Mouse (Mus musculus) liver, embryonic 12.5 days (tissue): Measurements from ENCODE around the gene 1700016K19Rik. TPM values are rescaled to one million over a fixed set of nuclear protein-coding genes. Genes with fewer than 3 reads are reported as not detected.
A peak's percentile ranks its signal among the peaks of the same experiment; 100 is the strongest.

Experiments used
- ATAC-seq: fragments of 200-750 bp; cut with Nextera tagmentation; 2 replicates; pipeline ENCODE4 v1.8.0; 2017; ENCODE audit warnings: moderate number of reproducible peaks, mild to moderate bottlenecking, moderate library complexity
- H3K27ac ChIP-seq: fragments of 300-500 bp; sonication (generic); 2 replicates; pipeline ENCODE4 v1.5.1; 2016; ENCODE audit warnings: mild to moderate bottlenecking
- H3K27me3 ChIP-seq: fragments of 300-500 bp; sonication (generic); replicated peaks from 2 replicates; pipeline ENCODE4 v1.6.1; 2016; ENCODE audit warnings: mild to moderate bottlenecking, moderate library complexity
- H3K36me3 ChIP-seq: fragments of 300-500 bp; sonication (generic); 2 replicates; pipeline ENCODE4 v1.6.1; 2016; ENCODE audit warnings: mild to moderate bottlenecking, moderate library complexity
- H3K4me1 ChIP-seq: fragments of 300-500 bp; sonication (generic); 2 replicates; pipeline ENCODE4 v1.6.1; 2016
- H3K4me2 ChIP-seq: fragments of 300-500 bp; sonication (generic); 2 replicates; pipeline ENCODE4 v1.6.1; 2016; ENCODE audit warnings: mild to moderate bottlenecking, moderate library complexity
- H3K4me3 ChIP-seq: fragments of 300-500 bp; sonication (generic); 2 replicates; pipeline ENCODE4 v1.5.1; 2016; ENCODE audit warnings: mild to moderate bottlenecking, moderate library complexity
- H3K9ac ChIP-seq: fragments of 300-500 bp; sonication (generic); 2 replicates; pipeline ENCODE4 v1.6.1; 2016; ENCODE audit warnings: mild to moderate bottlenecking, moderate library complexity
- H3K9me3 ChIP-seq: fragments of 300-500 bp; sonication (generic); replicated peaks from 2 replicates; pipeline ENCODE4 v1.6.1; 2016; ENCODE audit warnings: mild to moderate bottlenecking, moderate library complexity
- WGBS: fragments of 180-500 bp; shearing (Covaris S2); methylation state at CpG from one replicate; pipeline ENCODE4 v1.1.7; 2016; ENCODE audit not compliant: insufficient replicate concordance; 5-methylcytosine and 5-hydroxymethylcytosine counted together
- polyA plus RNA-seq: library from polyadenylated mRNA; unstranded; fragments of >200 nt; fragmentation: Nextera tagmentation; extraction: Ambion mirVana; gene quantifications from 2 replicates; pipeline ENCODE4 v1.2.1, GENCODE M21; 2016

Gene 1700016K19Rik
- polyA plus RNA-seq, result not detected in 2 replicates

- Histone ChIP-seq H3K4me3 (peak within 1 kb of the TSS; percentile 60), H3K27me3 (peaks cover 36% of the 10 kb centered on the region), H3K27ac (no peak within 1 kb of the TSS), H3K4me1 (peaks cover 4% of the 10 kb centered on the region; the same call in 1 of the 2 replicates), H3K9me3 (no peaks in the 10 kb centered on the region), H3K4me2 (peak within 1 kb of the TSS; percentile 72), H3K36me3 (no peaks in the 10 kb centered on the region), H3K9ac (peak within 1 kb of the TSS; percentile 44)
- ATAC-seq, result no peak
- 10% methylated on average over 35 of the region's 36 CpGs for WGBS
Measured at GRCm38 (mm10) chr11:75999440-76000155, at the start of gene 1700016K19Rik. Gene 1700016K19Rik (plus strand): TSS chr11:75999912.

- WGBS, result 59% methylated on average over 3 of the region's 3 CpGs
- no peak for ATAC-seq
- H3K9me3 ChIP-seq, result no peaks in the 10 kb centered on the region
Measured at GRCm38 (mm10) chr11:75950459-75950858, 49.3 kb upstream of the 1700016K19Rik start.

GRCm38 (mm10) chr11:75951895-75952294 lies 47.8 kb upstream of the 1700016K19Rik start:
- H3K27me3 ChIP-seq, result peaks cover 13% of the 10 kb centered on the region
- WGBS, result 54% methylated on average over 5 of the region's 5 CpGs
- ATAC-seq, result no peak
- no peaks in the 10 kb centered on the region for H3K4me1 ChIP-seq
- H3K4me2 ChIP-seq, result no peak overlapping the region
- H3K9me3 ChIP-seq, result no peaks in the 10 kb centered on the region
- no peak overlapping the region for H3K4me3 ChIP-seq
- no peak overlapping the region for H3K27ac ChIP-seq
- H3K9ac ChIP-seq, result no peak overlapping the region
- H3K36me3 ChIP-seq, result no peaks in the 10 kb centered on the region

More at GRCm38 (mm10) chr11:75950459-75950858, 49.3 kb upstream of the 1700016K19Rik start:
- Histone ChIP-seq H3K4me1 (no peaks in the 10 kb centered on the region), H3K27ac (no peak overlapping the region), H3K27me3 (peaks cover 4% of the 10 kb centered on the region; the same call in 1 of the 2 replicates), H3K4me2 (no peak overlapping the region), H3K4me3 (no peak overlapping the region), H3K9ac (no peak overlapping the region), H3K36me3 (no peaks in the 10 kb centered on the region)

- Histone ChIP-seq H3K4me2 (no peak overlapping the region), H3K9ac (no peak overlapping the region), H3K27ac (no peak overlapping the region), H3K4me3 (no peak overlapping the region), H3K9me3 (no peaks in the 10 kb centered on the region), H3K27me3 (peaks cover 13% of the 10 kb centered on the region), H3K4me1 (no peaks in the 10 kb centered on the region), H3K36me3 (no peaks in the 10 kb centered on the region)
- 73% methylated on average over 9 of the region's 9 CpGs for WGBS
- no peak for ATAC-seq
Measured at GRCm38 (mm10) chr11:75954896-75955295, 44.8 kb upstream of the 1700016K19Rik start.

GRCm38 (mm10) chr11:75956651-75957050 lies 43.1 kb upstream of the 1700016K19Rik start:
- no peak overlapping the region for H3K9ac ChIP-seq
- H3K36me3 ChIP-seq, result no peaks in the 10 kb centered on the region
- H3K4me1 ChIP-seq, result no peaks in the 10 kb centered on the region
- peaks cover 16% of the 10 kb centered on the region for H3K27me3 ChIP-seq
- ATAC-seq, result no peak
- no peak overlapping the region for H3K4me3 ChIP-seq
- no peak overlapping the region for H3K27ac ChIP-seq
- WGBS, result 38% methylated on average over 8 of the region's 8 CpGs
- no peaks in the 10 kb centered on the region for H3K9me3 ChIP-seq
- no peak overlapping the region for H3K4me2 ChIP-seq

GRCm38 (mm10) chr11:75957124-75957832 lies 42.4 kb upstream of the 1700016K19Rik start:
- ATAC-seq, result no peak
- no peak overlapping the region for H3K27ac ChIP-seq
- H3K9me3 ChIP-seq, result no peaks in the 10 kb centered on the region
- no peaks in the 10 kb centered on the region for H3K36me3 ChIP-seq
- no peak overlapping the region for H3K4me3 ChIP-seq
- WGBS, result 77% methylated on average over 17 of the region's 17 CpGs
- H3K4me2 ChIP-seq, result no peak overlapping the region
- no peaks in the 10 kb centered on the region for H3K4me1 ChIP-seq
- H3K9ac ChIP-seq, result no peak overlapping the region
- peaks cover 22% of the 10 kb centered on the region for H3K27me3 ChIP-seq

GRCm38 (mm10) chr11:75961782-75962181 lies 37.9 kb upstream of the 1700016K19Rik start:
- H3K9me3 ChIP-seq, result no peaks in the 10 kb centered on the region
- no peak overlapping the region for H3K4me2 ChIP-seq
- peaks cover 50% of the 10 kb centered on the region for H3K27me3 ChIP-seq
- H3K27ac ChIP-seq, result no peak overlapping the region
- H3K36me3 ChIP-seq, result no peaks in the 10 kb centered on the region
- 78% methylated on average over 7 of the region's 7 CpGs for WGBS
- ATAC-seq, result no peak
- H3K4me1 ChIP-seq, result 0 out of 2 replicates have a peak, but pooled peaks cover 12% of the 10 kb centered on the region
- no peak overlapping the region for H3K9ac ChIP-seq
- no peak overlapping the region for H3K4me3 ChIP-seq

- Histone ChIP-seq H3K27ac (no peak overlapping the region), H3K27me3 (peaks cover 71% of the 10 kb centered on the region), H3K4me1 (0 out of 2 replicates have a peak, but pooled peaks cover 16% of the 10 kb centered on the region), H3K9me3 (no peaks in the 10 kb centered on the region), H3K4me2 (no peak overlapping the region), H3K9ac (no peak overlapping the region), H3K36me3 (no peaks in the 10 kb centered on the region), H3K4me3 (no peak overlapping the region)
- ATAC-seq, result no peak
- 41% methylated on average over 11 of the region's 11 CpGs for WGBS
Measured at GRCm38 (mm10) chr11:75963730-75964475, 35.8 kb upstream of the 1700016K19Rik start.

GRCm38 (mm10) chr11:75964476-75964730 lies 35.3 kb upstream of the 1700016K19Rik start:
- Histone ChIP-seq H3K4me1 (0 out of 2 replicates have a peak, but pooled peaks cover 16% of the 10 kb centered on the region), H3K9me3 (no peaks in the 10 kb centered on the region), H3K27ac (no peak overlapping the region), H3K9ac (no peak overlapping the region), H3K4me2 (no peak overlapping the region), H3K4me3 (no peak overlapping the region), H3K27me3 (peaks cover 76% of the 10 kb centered on the region), H3K36me3 (no peaks in the 10 kb centered on the region)
- WGBS, result 55% methylated on average over 4 of the region's 4 CpGs
- no peak for ATAC-seq

- Histone ChIP-seq H3K36me3 (no peaks in the 10 kb centered on the region), H3K9me3 (no peaks in the 10 kb centered on the region), H3K4me3 (peak overlapping the region; percentile 59), H3K27me3 (peaks cover 88% of the 10 kb centered on the region), H3K27ac (no peak overlapping the region), H3K9ac (peak overlapping the region; percentile 29; the same call in 1 of the 2 replicates), H3K4me2 (peak overlapping the region; percentile 83), H3K4me1 (0 out of 2 replicates have a peak, but pooled peaks cover 16% of the 10 kb centered on the region)
- WGBS, result 9% methylated on average over 28 of the region's 28 CpGs
- ATAC-seq, result no peak
Measured at GRCm38 (mm10) chr11:75965674-75966400, 33.9 kb upstream of the 1700016K19Rik start.
